Mouse (Mus musculus) G1E-ER4 (cell line): ENCODE results near the gene Ints14. TPM values are rescaled to one million over a fixed set of nuclear protein-coding genes. Genes with fewer than 3 reads are reported as not detected.

Experiments used
- GATA1 ChIP-seq: IDR thresholded peaks from one replicate; pipeline ENCODE4 v1.8.0; 2012; ENCODE audit warnings: low read length, inconsistent platforms
- polyA plus RNA-seq: library from polyadenylated mRNA; stranded (reverse); fragments of >175 nt; gene quantifications from 2 replicates; pipeline ENCODE4 v1.2.3, GENCODE M21; 2012

Gene Ints14
- 37.6 and 48.5 TPM in 2 replicates for polyA plus RNA-seq

- no peak for TF ChIP-seq GATA1
These were observed at the start of gene Ints14 for GRCm38 (mm10) chr9:64960117-64960977. Gene Ints14, plus strand, starts transcription at chr9:64960905.

GRCm38 (mm10) chr9:64913406-64913805 is 47.3 kb upstream of the Ints14 start:
- no peak for TF ChIP-seq GATA1

- TF ChIP-seq GATA1 = no peak
These were observed 46.7 kb upstream of the Ints14 start for GRCm38 (mm10) chr9:64913973-64914372.

GRCm38 (mm10) chr9:64914629-64915028 is 46.1 kb upstream of the Ints14 start:
- TF ChIP-seq GATA1 = no peak

GRCm38 (mm10) chr9:64918560-64918959 is 42.1 kb upstream of the Ints14 start:
- no peak for TF ChIP-seq GATA1

GRCm38 (mm10) chr9:64925771-64926170 is 34.9 kb upstream of the Ints14 start:
- TF ChIP-seq GATA1 = no peak

GRCm38 (mm10) chr9:64926201-64926991 is 34.3 kb upstream of the Ints14 start:
- no peak for TF ChIP-seq GATA1

- no peak for TF ChIP-seq GATA1
These were observed 30.4 kb upstream of the Ints14 start for GRCm38 (mm10) chr9:64930256-64930655.

- no peak for TF ChIP-seq GATA1
These were observed 28.7 kb upstream of the Ints14 start for GRCm38 (mm10) chr9:64931751-64932610.

GRCm38 (mm10) chr9:64934015-64934754 is 26.5 kb upstream of the Ints14 start:
- no peak for TF ChIP-seq GATA1

GRCm38 (mm10) chr9:64936508-64936907 is 24.2 kb upstream of the Ints14 start:
- no peak for TF ChIP-seq GATA1

GRCm38 (mm10) chr9:64937491-64937890 is 23.2 kb upstream of the Ints14 start:
- TF ChIP-seq GATA1 = no peak

- TF ChIP-seq GATA1 = no peak
These were observed 22.2 kb upstream of the Ints14 start for GRCm38 (mm10) chr9:64938535-64938934.

- TF ChIP-seq GATA1 = no peak
These were observed 21.4 kb upstream of the Ints14 start for GRCm38 (mm10) chr9:64939281-64939680.

GRCm38 (mm10) chr9:64939790-64940189 is 20.9 kb upstream of the Ints14 start:
- no peak for TF ChIP-seq GATA1
